Mouse (Mus musculus): Measurements from ENCODE around the gene Cenpa. TPM values are rescaled to one million over a fixed set of nuclear protein-coding genes. Genes with fewer than 3 reads are reported as not detected.

The Cenpa gene
- polyA plus RNA-seq, 1 experiment from 2014 or later, result 292 TPM

- H3K9me3 ChIP-seq (ENCODE audit: control insufficient read depth, low read length), result no peaks in the 10 kb centered on the region
- H3K4me3 ChIP-seq (ENCODE audit: low read depth, low read length), result no peak overlapping the region
- DNase-seq (ENCODE audit: low spot score), result no peak
- no peaks in the 10 kb centered on the region for H3K36me3 ChIP-seq (ENCODE audit: control insufficient read depth, insufficient read depth, low read length)
- WGBS, result 93% methylated on average over 3 of the region's 3 CpGs
- no peaks in the 10 kb centered on the region for H3K27me3 ChIP-seq (replicated peaks; ENCODE audit: control insufficient read depth, insufficient read depth, low read length)
- no peaks in the 10 kb centered on the region for H3K4me1 ChIP-seq (replicated peaks; ENCODE audit: control insufficient read depth, insufficient read depth, low read length)
- H3K9ac ChIP-seq (ENCODE audit: low read length), result no peak overlapping the region
- ATAC-seq (replicated peaks; ENCODE audit: low FRiP score, low TSS enrichment, low read depth), result no peak
- no peak overlapping the region for H3K27ac ChIP-seq (ENCODE audit: low read depth)
- H3K4me2 ChIP-seq (ENCODE audit: low read length), result no peak overlapping the region
Measured at GRCm38 (mm10) chr5:30701866-30702265, 35.3 kb downstream of the Cenpa start.

GRCm38 (mm10) chr5:30709744-30710383 lies 43.3 kb downstream of the Cenpa start:
- ATAC-seq (replicated peaks; ENCODE audit: low FRiP score, low TSS enrichment, low read depth), result no peak
- Histone ChIP-seq H3K4me1 (replicated peaks; ENCODE audit: control insufficient read depth, insufficient read depth, low read length) (peaks cover 16% of the 10 kb centered on the region), H3K4me3 (ENCODE audit: low read depth, low read length) (no peak overlapping the region), H3K27ac (ENCODE audit: low read depth) (no peak overlapping the region), H3K9me3 (ENCODE audit: control insufficient read depth, low read length) (no peaks in the 10 kb centered on the region), H3K36me3 (ENCODE audit: control insufficient read depth, insufficient read depth, low read length) (no peaks in the 10 kb centered on the region), H3K27me3 (replicated peaks; ENCODE audit: control insufficient read depth, insufficient read depth, low read length) (peaks cover 53% of the 10 kb centered on the region), H3K9ac (ENCODE audit: low read length) (no peak overlapping the region), H3K4me2 (ENCODE audit: low read length) (no peak overlapping the region)
- 7% methylated on average over 13 of the region's 13 CpGs for WGBS
- peak; percentile 92 for DNase-seq (ENCODE audit: low spot score)

GRCm38 (mm10) chr5:30710486-30710885 lies 43.9 kb downstream of the Cenpa start:
- H3K4me3 ChIP-seq (ENCODE audit: low read depth, low read length), result no peak overlapping the region
- no peak overlapping the region for H3K4me2 ChIP-seq (ENCODE audit: low read length)
- no peak overlapping the region for H3K9ac ChIP-seq (ENCODE audit: low read length)
- no peaks in the 10 kb centered on the region for H3K36me3 ChIP-seq (ENCODE audit: control insufficient read depth, insufficient read depth, low read length)
- H3K9me3 ChIP-seq (ENCODE audit: control insufficient read depth, low read length), result no peaks in the 10 kb centered on the region
- 23% methylated on average over 8 of the region's 8 CpGs for WGBS
- peaks cover 16% of the 10 kb centered on the region for H3K4me1 ChIP-seq (replicated peaks; ENCODE audit: control insufficient read depth, insufficient read depth, low read length)
- no peak for ATAC-seq (replicated peaks; ENCODE audit: low FRiP score, low TSS enrichment, low read depth)
- H3K27me3 ChIP-seq (replicated peaks; ENCODE audit: control insufficient read depth, insufficient read depth, low read length), result peaks cover 58% of the 10 kb centered on the region
- no peak overlapping the region for H3K27ac ChIP-seq (ENCODE audit: low read depth)
- no peak for DNase-seq (ENCODE audit: low spot score)

- peaks cover 58% of the 10 kb centered on the region for H3K27me3 ChIP-seq (replicated peaks; ENCODE audit: control insufficient read depth, insufficient read depth, low read length)
- peak; percentile 85 for ATAC-seq (replicated peaks; ENCODE audit: low FRiP score, low TSS enrichment, low read depth)
- peak within 1 kb of the TSS; percentile 83 for H3K4me2 ChIP-seq (ENCODE audit: low read length)
- peaks cover 16% of the 10 kb centered on the region for H3K4me1 ChIP-seq (replicated peaks; ENCODE audit: control insufficient read depth, insufficient read depth, low read length)
- H3K9me3 ChIP-seq (ENCODE audit: control insufficient read depth, low read length), result no peaks in the 10 kb centered on the region
- under 1% methylated on average over 69 of the region's 71 CpGs for WGBS
- H3K36me3 ChIP-seq (ENCODE audit: control insufficient read depth, insufficient read depth, low read length), result no peaks in the 10 kb centered on the region
- peak within 1 kb of the TSS; percentile 23; the same call in 1 of the 2 replicates for H3K9ac ChIP-seq (ENCODE audit: low read length)
- peak within 1 kb of the TSS; percentile 41 for H3K4me3 ChIP-seq (ENCODE audit: low read depth, low read length)
- DNase-seq (ENCODE audit: low spot score), result peak; percentile 79
- no peak within 1 kb of the TSS for H3K27ac ChIP-seq (ENCODE audit: low read depth)
Measured at GRCm38 (mm10) chr5:30711147-30712001, 44.8 kb downstream of the Cenpa start, which contains the start of gene Dpysl5. Gene Dpysl5 (plus strand): TSS chr5:30711564.

- no peak for ATAC-seq (replicated peaks; ENCODE audit: low FRiP score, low TSS enrichment, low read depth)
Measured at GRCm38 (mm10) chr5:30712002-30712390, 45.4 kb downstream of the Cenpa start.

GRCm38 (mm10) chr5:30712441-30713298 lies 46.1 kb downstream of the Cenpa start:
- peak; percentile 75 for DNase-seq (ENCODE audit: low spot score)
- H3K9me3 ChIP-seq (ENCODE audit: control insufficient read depth, low read length), result no peaks in the 10 kb centered on the region
- H3K9ac ChIP-seq (ENCODE audit: low read length), result no peak overlapping the region
- under 1% methylated on average over 42 of the region's 43 CpGs for WGBS
- peak overlapping the region; percentile 83 for H3K4me2 ChIP-seq (ENCODE audit: low read length)
- no peaks in the 10 kb centered on the region for H3K36me3 ChIP-seq (ENCODE audit: control insufficient read depth, insufficient read depth, low read length)
- H3K4me1 ChIP-seq (replicated peaks; ENCODE audit: control insufficient read depth, insufficient read depth, low read length), result peaks cover 16% of the 10 kb centered on the region
- H3K27me3 ChIP-seq (replicated peaks; ENCODE audit: control insufficient read depth, insufficient read depth, low read length), result peaks cover 58% of the 10 kb centered on the region
- H3K4me3 ChIP-seq (ENCODE audit: low read depth, low read length), result peak overlapping the region; percentile 41
- H3K27ac ChIP-seq (ENCODE audit: low read depth), result no peak overlapping the region
- no peak for ATAC-seq (replicated peaks; ENCODE audit: low FRiP score, low TSS enrichment, low read depth)

More at GRCm38 (mm10) chr5:30712002-30712390, 45.4 kb downstream of the Cenpa start:
- Histone ChIP-seq H3K27me3 (replicated peaks; ENCODE audit: control insufficient read depth, insufficient read depth, low read length) (peaks cover 58% of the 10 kb centered on the region), H3K9ac (ENCODE audit: low read length) (peak overlapping the region; percentile 23; the same call in 1 of the 2 replicates), H3K36me3 (ENCODE audit: control insufficient read depth, insufficient read depth, low read length) (no peaks in the 10 kb centered on the region), H3K4me3 (ENCODE audit: low read depth, low read length) (peak overlapping the region; percentile 41), H3K27ac (ENCODE audit: low read depth) (no peak overlapping the region), H3K4me2 (ENCODE audit: low read length) (peak overlapping the region; percentile 83), H3K9me3 (ENCODE audit: control insufficient read depth, low read length) (no peaks in the 10 kb centered on the region), H3K4me1 (replicated peaks; ENCODE audit: control insufficient read depth, insufficient read depth, low read length) (peaks cover 16% of the 10 kb centered on the region)
- peak; percentile 79 for DNase-seq (ENCODE audit: low spot score)
- WGBS, result under 1% methylated on average over 14 of the region's 14 CpGs

- ATAC-seq (replicated peaks; ENCODE audit: low FRiP score, low TSS enrichment, low read depth), result no peak
- under 1% methylated on average over 20 of the region's 20 CpGs for WGBS
- peaks cover 16% of the 10 kb centered on the region for H3K4me1 ChIP-seq (replicated peaks; ENCODE audit: control insufficient read depth, insufficient read depth, low read length)
- H3K36me3 ChIP-seq (ENCODE audit: control insufficient read depth, insufficient read depth, low read length), result no peaks in the 10 kb centered on the region
- H3K9me3 ChIP-seq (ENCODE audit: control insufficient read depth, low read length), result no peaks in the 10 kb centered on the region
- DNase-seq (ENCODE audit: low spot score), result peak; percentile 69
- H3K27ac ChIP-seq (ENCODE audit: low read depth), result no peak overlapping the region
- peak overlapping the region; percentile 45 for H3K9ac ChIP-seq (ENCODE audit: low read length)
- H3K4me3 ChIP-seq (ENCODE audit: low read depth, low read length), result peak overlapping the region; percentile 41
- peaks cover 54% of the 10 kb centered on the region for H3K27me3 ChIP-seq (replicated peaks; ENCODE audit: control insufficient read depth, insufficient read depth, low read length)
- peak overlapping the region; percentile 83 for H3K4me2 ChIP-seq (ENCODE audit: low read length)
Measured at GRCm38 (mm10) chr5:30713299-30713675, 46.7 kb downstream of the Cenpa start.

GRCm38 (mm10) chr5:30713691-30714090 lies 47.1 kb downstream of the Cenpa start:
- Histone ChIP-seq H3K4me2 (ENCODE audit: low read length) (peak overlapping the region; percentile 83), H3K4me1 (replicated peaks; ENCODE audit: control insufficient read depth, insufficient read depth, low read length) (peaks cover 16% of the 10 kb centered on the region), H3K27ac (ENCODE audit: low read depth) (no peak overlapping the region), H3K9ac (ENCODE audit: low read length) (peak overlapping the region; percentile 45), H3K27me3 (replicated peaks; ENCODE audit: control insufficient read depth, insufficient read depth, low read length) (peaks cover 54% of the 10 kb centered on the region), H3K4me3 (ENCODE audit: low read depth, low read length) (peak overlapping the region; percentile 41), H3K36me3 (ENCODE audit: control insufficient read depth, insufficient read depth, low read length) (no peaks in the 10 kb centered on the region), H3K9me3 (ENCODE audit: control insufficient read depth, low read length) (no peaks in the 10 kb centered on the region)
- no peak for DNase-seq (ENCODE audit: low spot score)
- ATAC-seq (replicated peaks; ENCODE audit: low FRiP score, low TSS enrichment, low read depth), result no peak
- 21% methylated on average over 11 of the region's 11 CpGs for WGBS
